Mouse (Mus musculus): ENCODE results near the gene Dlgap1. TPM values are rescaled to one million over a fixed set of nuclear protein-coding genes. Genes with fewer than 3 reads are reported as not detected.

Dlgap1 gene
- total RNA-seq, 2 experiments from 2014 or later = 0.67 to 1.5 TPM

DNA sequence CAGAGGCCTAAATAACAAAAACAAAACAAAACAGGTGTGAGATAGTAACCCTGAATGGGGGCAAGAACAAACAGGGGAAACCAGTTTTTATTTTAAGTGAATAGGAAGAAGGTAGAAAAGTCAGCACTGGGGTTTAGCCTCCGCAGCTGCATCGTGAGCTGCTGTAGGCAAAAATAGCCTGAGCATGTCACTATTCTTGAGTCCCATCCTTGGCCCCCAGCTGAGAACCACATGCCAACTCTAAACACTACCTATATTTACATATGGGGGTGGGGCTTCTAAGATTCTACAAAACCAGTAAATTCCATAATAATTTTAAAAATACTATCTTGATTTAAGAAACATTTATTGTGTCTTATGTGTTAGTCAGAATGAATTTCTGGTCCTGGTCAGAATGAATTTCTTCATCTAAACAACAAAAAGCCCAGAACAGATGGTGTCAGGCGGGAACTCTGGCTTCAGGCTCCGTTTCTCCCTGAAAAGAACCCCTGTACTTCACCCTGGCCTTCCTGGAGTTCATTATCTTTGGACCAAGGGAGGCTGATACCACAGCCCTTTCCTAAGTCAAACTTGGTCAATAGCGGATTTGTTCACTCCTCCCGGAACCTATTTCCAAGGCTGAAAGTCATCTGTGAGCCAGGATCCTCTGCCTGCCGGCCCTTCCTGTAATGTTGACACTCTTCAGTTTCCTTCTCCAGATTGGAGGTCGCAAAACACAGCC lies 494.1 kb downstream of the Dlgap1 start:
- no peak for DNase-seq

DNA sequence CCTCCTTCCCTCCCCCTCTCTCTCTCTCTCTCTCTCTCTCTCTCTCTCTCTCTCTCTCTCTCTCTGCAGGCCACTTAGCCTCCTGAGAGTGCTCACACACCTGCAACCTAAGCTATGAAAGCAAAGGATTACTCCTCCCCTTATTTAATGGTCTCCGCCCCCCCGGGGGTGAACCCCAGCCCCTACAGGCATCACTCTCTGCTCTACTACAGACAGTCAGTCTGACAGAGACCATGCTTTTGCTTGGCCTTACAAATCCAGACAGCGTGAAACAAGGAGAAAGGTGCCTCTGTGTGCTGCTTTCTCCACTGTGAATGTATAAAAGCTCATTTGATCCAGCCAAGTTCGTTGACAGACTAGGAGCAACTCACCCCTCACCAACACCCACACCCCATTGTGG lies 497.5 kb downstream of the Dlgap1 start:
- DNase-seq = no peak

DNA sequence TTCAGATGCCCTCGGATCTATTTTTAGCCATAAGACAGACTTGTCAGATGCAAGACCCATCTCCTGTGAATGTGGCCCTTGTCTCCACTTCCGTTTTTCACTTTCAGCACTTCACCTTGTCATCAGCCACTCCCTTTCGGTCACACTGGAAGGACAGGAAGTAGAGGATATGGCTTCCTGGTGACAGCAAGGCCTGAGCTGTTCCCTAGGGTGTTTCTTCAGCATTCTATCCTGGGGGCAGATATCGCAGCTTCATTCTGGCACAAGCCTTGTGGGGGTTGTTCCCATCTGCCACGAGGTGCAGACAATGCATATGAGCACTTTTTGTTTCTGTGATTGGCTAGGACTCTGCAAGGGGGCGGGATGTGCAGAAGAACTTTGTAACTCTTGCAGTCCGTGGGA lies 502.1 kb downstream of the Dlgap1 start:
- DNase-seq = no peak

GRCm38 (mm10) chr17:70472162-70472561 lies 503.3 kb downstream of the Dlgap1 start:
- DNase-seq = no peak

GRCm38 (mm10) chr17:70473871-70474270 lies 505.0 kb downstream of the Dlgap1 start:
- DNase-seq = no peak

GRCm38 (mm10) chr17:70483716-70484115 lies 514.8 kb downstream of the Dlgap1 start:
- no peak for DNase-seq

- no peak for DNase-seq
Measured at GRCm38 (mm10) chr17:70485668-70486067, 516.8 kb downstream of the Dlgap1 start.

GRCm38 (mm10) chr17:70486259-70486658 lies 517.4 kb downstream of the Dlgap1 start:
- DNase-seq = no peak

DNA sequence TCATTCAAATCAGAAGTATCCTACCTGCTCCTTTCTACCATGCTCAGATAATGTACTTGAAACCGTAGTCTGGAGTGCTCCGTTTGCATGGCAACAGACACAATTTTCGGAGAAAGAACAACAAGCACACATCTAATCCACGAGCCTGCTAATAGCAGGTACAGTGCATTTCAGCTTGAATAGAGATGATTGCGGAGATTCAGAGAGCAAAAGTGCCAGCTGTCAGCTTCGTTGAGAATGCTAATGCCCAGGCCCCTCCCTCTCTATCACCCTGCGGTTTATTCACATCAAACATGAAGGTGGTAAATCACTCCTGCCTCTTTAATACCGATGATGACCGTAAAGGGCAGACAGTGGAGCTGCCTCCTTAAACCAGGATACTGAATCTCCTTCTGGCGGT lies 518.0 kb downstream of the Dlgap1 start:
- no peak for DNase-seq

DNA sequence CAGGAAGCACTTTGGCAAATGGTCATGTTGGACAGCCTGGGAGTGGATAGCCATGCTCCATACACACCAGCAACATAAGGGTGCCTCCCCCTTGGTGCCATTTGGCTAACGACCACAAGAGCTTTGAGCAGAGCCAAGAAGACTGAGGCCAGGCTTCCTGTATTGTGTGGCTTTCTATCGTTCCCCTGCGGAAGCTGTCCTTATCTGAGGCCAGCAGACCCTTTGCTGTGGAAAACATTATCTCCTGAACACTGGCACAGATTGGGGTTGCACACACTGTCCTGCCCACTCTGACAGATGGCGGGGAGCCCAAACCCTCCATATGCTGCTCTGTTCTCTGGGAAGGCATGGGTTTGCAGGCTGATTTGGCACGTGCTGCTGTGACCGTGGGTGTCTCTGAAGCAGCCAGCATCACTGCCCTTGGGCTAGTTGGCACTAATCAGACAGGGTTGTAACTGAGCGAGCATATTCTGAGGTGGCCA lies 520.0 kb downstream of the Dlgap1 start:
- peak in 1 of 2 experiments; percentile 6 for DNase-seq

DNA sequence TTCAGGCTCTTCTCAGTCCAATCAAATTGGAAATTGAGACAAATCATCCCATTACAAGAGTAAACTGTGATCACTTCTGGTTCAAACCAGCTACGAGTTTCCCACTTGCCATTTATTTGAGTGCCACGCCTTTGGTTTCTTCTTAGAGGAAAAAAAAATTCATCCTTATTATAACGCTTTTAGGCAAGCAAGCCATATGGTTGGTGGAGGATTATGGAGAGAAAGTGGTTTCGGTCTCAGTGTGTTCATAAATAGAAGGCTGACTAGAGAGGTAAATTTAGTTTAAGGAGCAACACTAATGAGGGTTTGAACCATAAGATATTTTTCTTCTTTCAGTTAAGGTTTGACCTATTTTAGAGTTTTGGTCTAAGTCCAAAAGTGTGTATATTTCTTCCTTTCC lies 522.7 kb downstream of the Dlgap1 start:
- no peak for DNase-seq

GRCm38 (mm10) chr17:70494338-70494737 lies 525.5 kb downstream of the Dlgap1 start:
- DNase-seq = no peak

- no peak for DNase-seq
Measured at GRCm38 (mm10) chr17:70498256-70498655, 529.4 kb downstream of the Dlgap1 start.

GRCm38 (mm10) chr17:70501933-70502332 lies 533.1 kb downstream of the Dlgap1 start:
- no peak for DNase-seq

- no peak for DNase-seq
Measured at GRCm38 (mm10) chr17:70507759-70508158, 538.9 kb downstream of the Dlgap1 start.

DNA sequence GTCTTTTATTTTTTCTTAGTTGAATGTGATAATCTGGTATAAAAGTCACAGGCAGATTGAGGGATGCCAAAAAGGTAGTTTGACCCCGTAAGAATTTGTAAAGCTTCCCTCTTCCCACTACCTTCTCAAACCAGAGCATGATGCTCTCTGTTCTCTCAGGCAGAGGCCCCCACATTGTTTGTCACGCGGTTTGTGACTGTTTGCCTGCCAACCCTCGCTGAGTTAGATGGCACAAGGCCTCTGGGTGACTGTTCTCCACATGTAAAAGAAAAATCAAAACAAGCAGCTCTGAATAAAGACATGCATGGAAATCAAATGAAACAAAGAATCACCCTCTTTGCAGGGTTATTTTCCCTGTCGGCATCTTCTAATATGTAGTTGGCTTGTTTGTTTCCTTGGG lies 541.6 kb downstream of the Dlgap1 start:
- DNase-seq = no peak

DNA sequence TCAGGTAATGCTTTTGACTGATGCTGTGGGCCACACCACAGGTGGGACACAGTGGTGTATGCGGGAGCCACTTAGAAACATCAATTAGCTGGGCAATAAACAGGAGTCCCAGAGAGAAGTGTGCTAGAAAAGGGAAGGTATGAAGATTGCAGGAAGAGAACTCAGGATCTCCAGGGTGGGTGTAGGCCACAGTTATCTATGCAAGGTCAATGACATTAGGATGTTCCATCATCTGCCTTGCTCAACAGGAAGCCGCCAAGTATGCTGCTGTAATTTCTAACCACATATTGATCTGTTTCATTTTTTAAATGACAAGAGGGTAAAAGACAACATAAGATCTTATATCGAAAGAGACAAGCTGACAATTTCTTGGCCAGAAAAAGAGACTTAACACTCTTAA lies 542.5 kb downstream of the Dlgap1 start:
- DNase-seq = no peak

- DNase-seq = no peak
Measured at GRCm38 (mm10) chr17:70513736-70514135, 544.9 kb downstream of the Dlgap1 start.

- DNase-seq = no peak
Measured at GRCm38 (mm10) chr17:70516506-70516905, 547.6 kb downstream of the Dlgap1 start.

DNA sequence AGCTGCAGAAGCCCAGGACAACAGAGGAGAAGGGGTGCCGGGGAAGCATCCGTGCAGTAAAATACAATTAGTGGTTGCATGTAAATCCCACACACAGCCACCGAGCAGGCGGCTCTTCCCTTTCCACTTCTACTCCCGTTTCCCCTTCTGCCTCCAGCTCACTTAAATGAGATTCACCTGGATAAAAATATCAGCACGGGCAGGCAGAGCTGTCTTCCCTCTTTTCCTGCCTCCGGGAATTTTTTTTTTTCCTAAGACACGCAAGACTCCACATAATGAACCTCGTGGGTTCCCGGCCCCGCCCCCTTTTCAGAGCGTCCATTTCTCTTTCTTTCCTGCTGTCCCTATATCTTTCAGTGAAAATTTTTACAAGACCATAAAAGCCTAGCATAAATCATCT lies 548.5 kb downstream of the Dlgap1 start:
- DNase-seq = no peak

DNA sequence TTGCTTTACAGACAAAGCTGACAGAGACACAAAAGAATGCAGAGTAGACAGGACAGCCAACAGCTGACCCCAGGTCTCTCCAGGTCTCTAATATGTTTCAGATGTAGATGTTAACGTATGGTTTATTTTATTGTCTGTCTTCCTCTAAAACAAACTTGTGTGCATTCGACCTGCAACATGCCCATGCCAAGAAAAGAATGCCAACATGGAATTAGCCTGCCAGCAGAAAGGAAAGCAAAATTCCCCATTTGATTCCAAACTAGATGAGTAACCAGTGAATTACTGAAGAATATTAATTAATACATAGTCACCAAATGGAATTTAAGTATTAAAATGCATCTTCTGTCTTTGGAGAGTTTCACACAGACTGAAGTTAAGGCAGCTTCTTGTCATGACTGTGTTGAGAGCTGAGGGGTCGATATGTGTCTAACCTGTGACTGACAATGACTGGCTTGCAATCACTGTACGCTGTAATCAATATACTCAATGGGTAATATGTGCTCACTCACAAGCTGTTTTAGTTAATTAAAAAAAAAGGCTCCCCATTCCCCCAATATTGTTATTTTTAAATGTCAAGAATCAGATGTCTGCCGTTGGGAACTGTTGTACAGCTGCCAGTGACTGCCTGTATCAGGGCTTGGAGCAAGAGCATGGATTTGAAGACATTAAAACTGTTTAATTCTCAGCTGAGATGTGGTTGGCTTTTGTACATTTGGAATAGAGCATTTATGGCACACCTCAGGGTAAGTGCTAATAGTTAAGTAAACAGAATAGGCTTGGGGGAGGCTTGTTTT lies 552.4 kb downstream of the Dlgap1 start:
- no peak for DNase-seq

GRCm38 (mm10) chr17:70521971-70522370 lies 553.1 kb downstream of the Dlgap1 start:
- no peak for DNase-seq

DNA sequence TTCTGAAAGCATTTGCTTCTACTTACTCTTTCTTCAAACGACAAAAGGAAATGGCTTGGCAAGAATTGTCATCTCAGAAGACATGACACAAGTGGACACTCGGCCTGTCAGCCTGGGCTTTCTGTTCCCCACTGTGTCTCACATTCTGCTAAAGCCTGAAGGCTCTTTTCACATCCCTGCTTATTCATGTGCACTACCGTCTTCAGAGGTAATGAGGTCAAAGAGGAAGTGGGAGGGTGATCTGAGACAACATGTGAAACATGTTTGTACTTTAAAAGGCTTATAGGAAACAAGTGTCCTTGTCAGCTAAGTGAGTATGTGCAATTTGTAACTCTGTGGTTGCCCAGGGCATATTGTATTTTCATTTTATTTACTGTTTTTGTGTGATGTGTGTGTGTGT lies 557.1 kb downstream of the Dlgap1 start:
- DNase-seq = no peak

- peak; percentile 6 to 48 for DNase-seq
Measured at GRCm38 (mm10) chr17:70527101-70527500, 558.2 kb downstream of the Dlgap1 start.

Data from heart, adult 18-20 months (tissue).